Mouse (Mus musculus): ENCODE measurements around the gene Fmo5. TPM values are rescaled to one million over a fixed set of nuclear protein-coding genes. Genes with fewer than 3 reads are reported as not detected.

The Fmo5 gene
- polyA plus RNA-seq, 1 experiment, result 3.4 TPM

- TF ChIP-seq POLR2A (IDR thresholded peaks at IDR 0.05; ENCODE audit: extremely low read depth, insufficient read depth, low read length) (no peak), CTCF (IDR thresholded peaks at IDR 0.05; ENCODE audit: extremely low read depth, insufficient read depth, low read length) (no peak)
- Histone ChIP-seq H3K27ac (ENCODE audit: insufficient read depth, low read length) (no peak overlapping the region), H3K4me1 (ENCODE audit: control insufficient read depth, insufficient read depth, low read length) (no peaks in the 10 kb centered on the region; the same call in 1 of the 2 replicates), H3K4me3 (ENCODE audit: insufficient read depth, low read length) (no peak overlapping the region)
Observed at GRCm38 (mm10) chr3:97651604-97652003, 23.0 kb downstream of the Fmo5 start.

- H3K4me1 ChIP-seq (ENCODE audit: control insufficient read depth, insufficient read depth, low read length), result no peaks in the 10 kb centered on the region; the same call in 1 of the 2 replicates
- TF ChIP-seq CTCF (IDR thresholded peaks at IDR 0.05; ENCODE audit: extremely low read depth, insufficient read depth, low read length) (no peak), POLR2A (IDR thresholded peaks at IDR 0.05; ENCODE audit: extremely low read depth, insufficient read depth, low read length) (no peak)
- no peak overlapping the region for H3K27ac ChIP-seq (ENCODE audit: insufficient read depth, low read length)
- no peak overlapping the region for H3K4me3 ChIP-seq (ENCODE audit: insufficient read depth, low read length)
Observed at GRCm38 (mm10) chr3:97653781-97654180, 25.2 kb downstream of the Fmo5 start.

DNA sequence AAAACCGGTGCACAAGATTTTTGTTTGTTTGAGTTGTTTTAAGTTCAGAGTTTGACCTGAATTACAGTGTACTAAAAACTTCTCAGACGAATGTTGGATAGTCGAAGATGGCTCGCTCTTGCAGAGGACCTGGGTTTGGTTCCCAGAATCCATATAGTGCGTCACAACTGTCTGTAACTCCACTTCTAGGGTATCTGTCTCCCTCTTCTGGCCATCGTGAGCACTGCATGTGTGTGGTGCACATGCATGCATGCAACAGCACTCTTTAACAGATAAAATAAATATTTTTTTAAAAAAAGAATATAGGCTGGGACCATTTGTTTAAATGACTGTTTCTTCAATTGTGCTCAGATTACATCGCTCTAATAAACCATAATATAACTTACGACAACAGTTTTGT is 26.3 kb downstream of the Fmo5 start:
- H3K4me3 ChIP-seq (ENCODE audit: insufficient read depth, low read length), result no peak overlapping the region
- H3K27ac ChIP-seq (ENCODE audit: insufficient read depth, low read length), result no peak overlapping the region
- TF ChIP-seq CTCF (IDR thresholded peaks at IDR 0.05; ENCODE audit: extremely low read depth, insufficient read depth, low read length), result 0 out of 2 replicates have a peak, but pooled peaks have one; percentile 25
- TF ChIP-seq POLR2A (IDR thresholded peaks at IDR 0.05; ENCODE audit: extremely low read depth, insufficient read depth, low read length), result no peak
- no peaks in the 10 kb centered on the region; the same call in 1 of the 2 replicates for H3K4me1 ChIP-seq (ENCODE audit: control insufficient read depth, insufficient read depth, low read length)

GRCm38 (mm10) chr3:97657655-97658411 is 29.2 kb downstream of the Fmo5 start, which contains the start of gene Prkab2:
Gene Prkab2 (plus strand): TSS chr3:97658193.
- no peak for TF ChIP-seq CTCF (IDR thresholded peaks at IDR 0.05; ENCODE audit: extremely low read depth, insufficient read depth, low read length)
- peak; percentile 66; the same call in 1 of the 2 replicates for TF ChIP-seq POLR2A (IDR thresholded peaks at IDR 0.05; ENCODE audit: extremely low read depth, insufficient read depth, low read length)
- peak within 1 kb of the TSS; percentile 9; the same call in 1 of the 2 replicates for H3K27ac ChIP-seq (ENCODE audit: insufficient read depth, low read length)
- peak within 1 kb of the TSS; percentile 68 for H3K4me3 ChIP-seq (ENCODE audit: insufficient read depth, low read length)
- H3K4me1 ChIP-seq (ENCODE audit: control insufficient read depth, insufficient read depth, low read length), result no peaks in the 10 kb centered on the region; the same call in 1 of the 2 replicates

DNA sequence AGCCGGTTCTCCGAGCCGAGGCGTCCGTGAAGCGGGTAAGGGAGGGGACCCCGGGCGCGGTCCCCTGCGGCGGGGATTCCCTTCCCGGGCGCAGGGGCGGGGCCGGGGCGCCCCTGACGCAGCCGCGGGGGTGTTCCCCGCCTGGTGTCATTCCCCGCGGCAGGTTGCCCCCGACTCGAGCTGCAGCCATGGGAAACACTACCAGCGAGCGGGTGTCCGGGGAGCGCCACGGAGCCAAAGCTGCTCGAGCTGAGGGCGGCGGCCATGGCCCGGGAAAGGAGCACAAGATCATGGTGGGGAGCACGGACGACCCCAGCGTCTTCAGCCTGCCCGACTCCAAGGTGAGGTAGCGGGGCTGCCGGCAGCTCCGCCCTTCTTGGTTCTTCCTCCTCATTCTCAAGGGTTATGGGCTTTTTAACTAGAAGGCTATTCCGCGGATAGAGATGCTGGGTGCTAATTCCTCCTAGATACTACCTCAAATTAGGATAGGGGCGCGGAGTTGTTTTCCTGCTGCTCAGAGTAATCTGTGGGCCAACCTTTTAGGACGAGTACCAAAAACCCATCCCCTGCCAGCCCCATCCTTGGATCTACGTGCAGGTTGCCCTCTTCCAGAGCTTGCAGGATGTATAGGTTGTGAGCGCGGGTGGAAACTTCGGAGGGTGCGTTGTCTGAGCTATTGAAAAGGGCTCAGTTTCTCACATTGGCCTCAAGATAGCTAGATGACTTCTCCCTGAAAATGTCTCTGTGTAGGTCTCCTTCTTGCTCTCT is 30.0 kb downstream of the Fmo5 start:
- no peaks in the 10 kb centered on the region; the same call in 1 of the 2 replicates for H3K4me1 ChIP-seq (ENCODE audit: control insufficient read depth, insufficient read depth, low read length)
- TF ChIP-seq CTCF (IDR thresholded peaks at IDR 0.05; ENCODE audit: extremely low read depth, insufficient read depth, low read length), result no peak
- TF ChIP-seq POLR2A (IDR thresholded peaks at IDR 0.05; ENCODE audit: extremely low read depth, insufficient read depth, low read length), result no peak
- H3K4me3 ChIP-seq (ENCODE audit: insufficient read depth, low read length), result peak overlapping the region; percentile 68
- H3K27ac ChIP-seq (ENCODE audit: insufficient read depth, low read length), result peak overlapping the region; percentile 9; the same call in 1 of the 2 replicates

DNA sequence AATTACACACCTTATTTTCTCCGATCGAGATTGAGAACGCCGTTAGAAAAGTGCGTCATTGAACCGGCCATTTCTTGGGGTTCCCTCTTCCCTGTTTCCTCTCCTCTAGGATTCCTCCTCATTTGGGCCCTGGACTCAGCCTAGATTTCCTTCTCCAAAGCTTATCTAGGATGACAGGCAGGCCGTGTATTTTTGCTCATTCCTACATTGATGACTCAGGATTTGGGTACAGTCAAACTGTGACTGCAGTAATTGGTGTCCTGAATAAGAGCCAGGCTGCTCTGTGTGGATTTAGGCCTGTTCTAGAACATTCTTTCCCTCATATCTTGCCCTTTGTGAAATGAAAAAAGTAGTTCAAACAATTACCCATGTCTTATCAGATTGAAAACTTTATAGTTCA is 31.1 kb downstream of the Fmo5 start:
- H3K27ac ChIP-seq (ENCODE audit: insufficient read depth, low read length), result no peak overlapping the region
- H3K4me3 ChIP-seq (ENCODE audit: insufficient read depth, low read length), result peak overlapping the region; percentile 68; the same call in 1 of the 2 replicates
- no peak for TF ChIP-seq CTCF (IDR thresholded peaks at IDR 0.05; ENCODE audit: extremely low read depth, insufficient read depth, low read length)
- TF ChIP-seq POLR2A (IDR thresholded peaks at IDR 0.05; ENCODE audit: extremely low read depth, insufficient read depth, low read length), result no peak
- no peaks in the 10 kb centered on the region; the same call in 1 of the 2 replicates for H3K4me1 ChIP-seq (ENCODE audit: control insufficient read depth, insufficient read depth, low read length)

- Histone ChIP-seq H3K27ac (ENCODE audit: insufficient read depth, low read length) (no peak overlapping the region), H3K4me1 (ENCODE audit: control insufficient read depth, insufficient read depth, low read length) (no peaks in the 10 kb centered on the region; the same call in 1 of the 2 replicates), H3K4me3 (ENCODE audit: insufficient read depth, low read length) (no peak overlapping the region)
- TF ChIP-seq POLR2A (IDR thresholded peaks at IDR 0.05; ENCODE audit: extremely low read depth, insufficient read depth, low read length), result no peak
- no peak for TF ChIP-seq CTCF (IDR thresholded peaks at IDR 0.05; ENCODE audit: extremely low read depth, insufficient read depth, low read length)
Observed at GRCm38 (mm10) chr3:97661206-97661605, 32.6 kb downstream of the Fmo5 start.

DNA sequence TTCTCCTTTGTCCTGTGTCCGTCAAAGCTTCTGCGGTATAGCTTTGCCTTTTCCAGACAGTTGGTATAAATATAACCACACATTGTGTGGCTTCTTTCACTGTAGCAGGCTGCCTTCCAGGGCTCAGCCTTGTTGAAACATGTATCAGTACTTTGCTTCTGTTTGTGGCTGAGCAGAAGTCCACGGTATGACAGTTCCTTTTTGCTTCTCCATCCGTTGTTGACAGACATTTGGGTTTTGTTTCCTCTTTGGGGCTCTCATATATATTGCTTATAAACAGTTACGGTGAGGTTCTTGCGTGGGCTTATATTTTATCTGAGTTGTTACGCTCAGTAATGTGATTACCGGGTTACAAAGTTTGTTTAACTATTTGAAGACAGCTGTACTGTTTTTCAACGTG is 36.9 kb downstream of the Fmo5 start:
- Histone ChIP-seq H3K4me1 (ENCODE audit: control insufficient read depth, insufficient read depth, low read length) (no peaks in the 10 kb centered on the region), H3K27ac (ENCODE audit: insufficient read depth, low read length) (no peak overlapping the region), H3K4me3 (ENCODE audit: insufficient read depth, low read length) (no peak overlapping the region)
- TF ChIP-seq POLR2A (IDR thresholded peaks at IDR 0.05; ENCODE audit: extremely low read depth, insufficient read depth, low read length), result no peak
- TF ChIP-seq CTCF (IDR thresholded peaks at IDR 0.05; ENCODE audit: extremely low read depth, insufficient read depth, low read length), result no peak

GRCm38 (mm10) chr3:97666154-97666553 is 37.5 kb downstream of the Fmo5 start:
- no peak overlapping the region for H3K4me3 ChIP-seq (ENCODE audit: insufficient read depth, low read length)
- H3K27ac ChIP-seq (ENCODE audit: insufficient read depth, low read length), result no peak overlapping the region
- no peaks in the 10 kb centered on the region for H3K4me1 ChIP-seq (ENCODE audit: control insufficient read depth, insufficient read depth, low read length)
- no peak for TF ChIP-seq POLR2A (IDR thresholded peaks at IDR 0.05; ENCODE audit: extremely low read depth, insufficient read depth, low read length)
- TF ChIP-seq CTCF (IDR thresholded peaks at IDR 0.05; ENCODE audit: extremely low read depth, insufficient read depth, low read length), result no peak
